Mouse (Mus musculus) kidney, postnatal 14 days (tissue): ENCODE measurements around the gene Hs3st3a1.

Experiments used
- DNase-seq: peaks from one replicate; pipeline ENCODE4 v3.0.0; 2022; ENCODE audit warnings: mixed read lengths

Hs3st3a1 gene

GRCm38 (mm10) chr11:64489587-64490433, 54.7 kb downstream of the Hs3st3a1 start:
- no peak for DNase-seq

- DNase-seq: no peak
Measured at GRCm38 (mm10) chr11:64494448-64494847, 59.3 kb downstream of the Hs3st3a1 start.

GRCm38 (mm10) chr11:64495935-64496334, 60.8 kb downstream of the Hs3st3a1 start:
- peak; percentile 17 for DNase-seq

GRCm38 (mm10) chr11:64496677-64497076, 61.5 kb downstream of the Hs3st3a1 start:
- DNase-seq: no peak

GRCm38 (mm10) chr11:64500536-64501112, 65.5 kb downstream of the Hs3st3a1 start:
- no peak for DNase-seq

- DNase-seq: no peak
Measured at GRCm38 (mm10) chr11:64503040-64503439, 67.9 kb downstream of the Hs3st3a1 start.

- no peak for DNase-seq
Measured at GRCm38 (mm10) chr11:64505924-64506323, 70.8 kb downstream of the Hs3st3a1 start.

- DNase-seq: no peak
Measured at GRCm38 (mm10) chr11:64507024-64507423, 71.9 kb downstream of the Hs3st3a1 start.

GRCm38 (mm10) chr11:64509106-64509505, 74.0 kb downstream of the Hs3st3a1 start:
- DNase-seq: no peak

- no peak for DNase-seq
Measured at GRCm38 (mm10) chr11:64512301-64512700, 77.2 kb downstream of the Hs3st3a1 start.

- no peak for DNase-seq
Measured at GRCm38 (mm10) chr11:64513419-64513818, 78.3 kb downstream of the Hs3st3a1 start.

- DNase-seq: no peak
Measured at GRCm38 (mm10) chr11:64516712-64517589, 81.8 kb downstream of the Hs3st3a1 start.

GRCm38 (mm10) chr11:64518146-64518841, 83.2 kb downstream of the Hs3st3a1 start:
- no peak for DNase-seq

- DNase-seq: no peak
Measured at GRCm38 (mm10) chr11:64523993-64524570, 89.0 kb downstream of the Hs3st3a1 start.

GRCm38 (mm10) chr11:64537230-64537629, 102.1 kb downstream of the Hs3st3a1 start:
- DNase-seq: no peak

GRCm38 (mm10) chr11:64541866-64542265, 106.7 kb downstream of the Hs3st3a1 start:
- no peak for DNase-seq

GRCm38 (mm10) chr11:64542335-64542734, 107.2 kb downstream of the Hs3st3a1 start:
- DNase-seq: no peak

GRCm38 (mm10) chr11:64543181-64543641, 108.1 kb downstream of the Hs3st3a1 start:
- no peak for DNase-seq

GRCm38 (mm10) chr11:64544236-64544635, 109.1 kb downstream of the Hs3st3a1 start:
- DNase-seq: no peak

- DNase-seq: no peak
Measured at GRCm38 (mm10) chr11:64549380-64549779, 114.2 kb downstream of the Hs3st3a1 start.

GRCm38 (mm10) chr11:64549955-64550354, 114.8 kb downstream of the Hs3st3a1 start:
- no peak for DNase-seq

- no peak for DNase-seq
Measured at GRCm38 (mm10) chr11:64558282-64558681, 123.2 kb downstream of the Hs3st3a1 start.
